In the genomic region with DNA sequence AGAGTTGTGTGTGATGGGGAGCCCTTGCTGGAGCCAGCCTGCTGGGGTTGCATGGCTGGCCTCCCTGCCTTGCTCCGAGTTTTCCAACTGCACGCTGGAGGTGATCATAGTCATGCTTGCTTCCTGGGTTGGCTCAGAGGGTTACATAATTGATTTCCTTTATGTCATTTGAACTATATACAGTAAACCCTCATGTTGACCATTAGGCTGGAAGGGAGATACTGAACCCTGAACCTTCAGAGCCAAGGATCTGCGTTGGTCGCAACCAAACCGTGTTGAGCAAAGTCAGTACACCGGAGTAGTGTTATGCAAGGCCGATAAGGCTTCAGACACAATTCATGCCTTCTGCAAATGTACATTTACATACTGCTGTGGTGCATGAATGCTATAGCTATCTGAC, we compare ENCODE assay signal across 10 mouse cellular contexts. TPM values are rescaled to one million over a fixed set of nuclear protein-coding genes. Genes with fewer than 3 reads are reported as not detected.
DNase-seq lines count a peak whose midpoint lies in the region; ATAC-seq and TF ChIP-seq lines count a peak whose summit lies in the region.
"Had no signal": no experiment of that assay in that cellular context is flagged by ENCODE, and none has a peak within 500 bp of the region (broad histone marks: within the 10 kb centered on the region; RNA-seq: fewer than 3 reads in every experiment).

No protein-coding gene starts in this region.

- peak overlapping the region; percentile 65 for H3K4me3 ChIP-seq in erythroblast, embryonic 14.5 days (replicated peaks)
- H3K4me3 ChIP-seq in lung, adult 2 months (replicated peaks; ENCODE audit: extremely low read depth, low read depth, low read length) = peak overlapping the region; percentile 43
- peak overlapping the region; percentile 55 for H3K4me3 ChIP-seq in kidney, embryonic 15.5 days (replicated peaks)
- H3K4me3 ChIP-seq in macrophage (ENCODE audit: inconsistent target) = peak overlapping the region; percentile 52

- no peak for TF ChIP-seq POLR2A in lung, adult 2 months (IDR thresholded peaks at IDR 0.05; ENCODE audit: borderline replicate concordance, extremely low read depth, low read depth, low read length)

- no peaks in the 10 kb centered on the region for H3K9me3 ChIP-seq in erythroblast, embryonic 14.5 days (ENCODE audit: control insufficient read depth, low read length)
- H3K9me3 ChIP-seq in kidney, embryonic 15.5 days (replicated peaks) = no peaks in the 10 kb centered on the region

- no peaks in the 10 kb centered on the region; the same call in 1 of the 2 replicates for H3K36me3 ChIP-seq in erythroblast, embryonic 14.5 days (ENCODE audit: control insufficient read depth)
- no peaks in the 10 kb centered on the region for H3K36me3 ChIP-seq in kidney, embryonic 15.5 days
- no peaks in the 10 kb centered on the region for H3K36me3 ChIP-seq in macrophage (ENCODE audit: inconsistent target)

- peaks cover 3% of the 10 kb centered on the region; the same call in 1 of the 2 replicates for H3K27me3 ChIP-seq in erythroblast, embryonic 14.5 days (ENCODE audit: control insufficient read depth)
- no peaks in the 10 kb centered on the region for H3K27me3 ChIP-seq in kidney, embryonic 15.5 days
- H3K27me3 ChIP-seq: Patski had no signal

- no peak overlapping the region for H3K9ac ChIP-seq in kidney, embryonic 15.5 days

- H3K79me2 ChIP-seq in macrophage (ENCODE audit: inconsistent target) = no peaks in the 10 kb centered on the region

- peak overlapping the region; percentile 67 for H3K4me2 ChIP-seq in kidney, embryonic 15.5 days

- no peak for DNase-seq in lung, adult 2 months
- DNase-seq in lung, postnatal 14 days = no peak
- no peak for DNase-seq in testis, postnatal 10 days (ENCODE audit: low spot score)
- no peak for DNase-seq in urinary bladder, postnatal 10 days (ENCODE audit: low spot score)

- WGBS in lung, adult 2 months = 50% methylated on average over 7 of the region's 7 CpGs
- WGBS in kidney, embryonic 15.5 days = 79% methylated on average over 7 of the region's 7 CpGs
- WGBS in macrophage (ENCODE audit: missing documents) = 34% methylated on average over 7 of the region's 7 CpGs

- no peak overlapping the region for H3K27ac ChIP-seq in kidney, embryonic 15.5 days
- no peak overlapping the region for H3K27ac ChIP-seq in macrophage

- no peak for ATAC-seq in erythroblast, adult 5-6 weeks (replicated peaks; ENCODE audit: low FRiP score, poor library complexity, severe bottlenecking)
- ATAC-seq in kidney, embryonic 15.5 days (replicated peaks; ENCODE audit: low FRiP score) = no peak
- ATAC-seq: Patski had no signal

- no peak for TF ChIP-seq CTCF in lung, adult 2 months (IDR thresholded peaks at IDR 0.05; ENCODE audit: insufficient read depth, low read length)

- H3K4me1 ChIP-seq in erythroblast, embryonic 14.5 days (ENCODE audit: control insufficient read depth) = peaks cover 16% of the 10 kb centered on the region
- H3K4me1 ChIP-seq in lung, adult 2 months (ENCODE audit: control insufficient read depth, insufficient read depth, low read length) = no peaks in the 10 kb centered on the region
- H3K4me1 ChIP-seq in kidney, embryonic 15.5 days = peaks cover 6% of the 10 kb centered on the region

RNA-seq across cellular contexts. Expression of gene Fmo5, which starts 0.7 kb away (rescaled TPM):
- 0.03 TPM in 1 of 2 replicates, not detected in the other for polyA plus RNA-seq in erythroblast, embryonic 14.5 days (2012)
- 13.6 and 21.3 TPM in 2 replicates for total RNA-seq in erythroblast, adult 5-6 weeks (2015; ENCODE audit: low replicate concordance)
- 4.2 and 5.0 TPM in 2 replicates for total RNA-seq in erythroblast, adult 5-6 weeks (2017; ENCODE audit: low replicate concordance)
- polyA plus RNA-seq in lung, adult 2 months (2012; rRNA removed) = 8.0 and 15.1 TPM in 2 replicates
- 2.9 and 3.8 TPM in 2 replicates for polyA plus RNA-seq in kidney, embryonic 15.5 days (2015; fragmentation: Nextera tagmentation; extraction: Ambion mirVana)
- 10 to 100 TPM in 1 of 26 experiments, 1 to 10 TPM in 18, under 1 TPM in 7; 0.33 to 10.9 (median 3.0) TPM for total RNA-seq in macrophage (2018; cell fraction: chromatin; rRNA removed)
- total RNA-seq in macrophage (2018; cell fraction: cytosol; rRNA removed) = 10 to 100 TPM in 1 of 26 experiments, 1 to 10 TPM in 25; 2.8 to 11.7 (median 5.2) TPM
- total RNA-seq in macrophage (2018; cell fraction: nucleus; rRNA removed) = 10 to 100 TPM in 1 of 26 experiments, 1 to 10 TPM in 23, under 1 TPM in 2; 0.65 to 11.0 (median 3.1) TPM
- polyA plus RNA-seq in macrophage (2018) = 3.4 to 9.3 TPM (median 7.6 TPM) in 3 replicates

RNA-seq across cellular contexts. Expression of gene Chd1l, which starts 17.9 kb away (rescaled TPM):
- polyA plus RNA-seq in erythroblast, embryonic 14.5 days (2012) = 0.50 and 0.57 TPM in 2 replicates
- 5.8 and 8.2 TPM in 2 replicates for total RNA-seq in erythroblast, adult 5-6 weeks (2015; ENCODE audit: low replicate concordance)
- 9.7 and 16.7 TPM in 2 replicates for total RNA-seq in erythroblast, adult 5-6 weeks (2017; ENCODE audit: low replicate concordance)
- 3.8 and 5.2 TPM in 2 replicates for polyA plus RNA-seq in lung, adult 2 months (2012; rRNA removed)
- polyA plus RNA-seq in kidney, embryonic 15.5 days (2015; fragmentation: Nextera tagmentation; extraction: Ambion mirVana) = 18.3 and 18.5 TPM in 2 replicates
- total RNA-seq in macrophage (2018; cell fraction: chromatin; rRNA removed) = 10 to 100 TPM in 17 of 26 experiments, 1 to 10 TPM in 9; 2.8 to 29.5 (median 17.9) TPM
- 1 to 10 TPM; 5.3 to 8.4 (median 6.8) TPM for total RNA-seq in macrophage (2018; cell fraction: cytosol; rRNA removed)
- total RNA-seq in macrophage (2018; cell fraction: nucleus; rRNA removed) = 10 to 100 TPM in 11 of 26 experiments, 1 to 10 TPM in 15; 2.4 to 17.4 (median 9.0) TPM
- 6.1 to 8.4 TPM (median 7.8 TPM) in 3 replicates for polyA plus RNA-seq in macrophage (2018)

RNA-seq across cellular contexts. Expression of gene Prkab2, which starts 30.1 kb away (rescaled TPM):
- polyA plus RNA-seq in erythroblast, embryonic 14.5 days (2012) = 0.01 TPM in 1 of 2 replicates, not detected in the other
- 1.0 and 5.8 TPM in 2 replicates for total RNA-seq in erythroblast, adult 5-6 weeks (2015; ENCODE audit: low replicate concordance)
- 0.17 and 0.98 TPM in 2 replicates for total RNA-seq in erythroblast, adult 5-6 weeks (2017; ENCODE audit: low replicate concordance)
- 5.4 and 8.3 TPM in 2 replicates for polyA plus RNA-seq in lung, adult 2 months (2012; rRNA removed)
- 6.1 and 6.5 TPM in 2 replicates for polyA plus RNA-seq in kidney, embryonic 15.5 days (2015; fragmentation: Nextera tagmentation; extraction: Ambion mirVana)
- 10 to 100 TPM; 10.3 to 39.2 (median 17.2) TPM for total RNA-seq in macrophage (2018; cell fraction: chromatin; rRNA removed)
- total RNA-seq in macrophage (2018; cell fraction: cytosol; rRNA removed) = 1 to 10 TPM; 1.5 to 8.6 (median 4.3) TPM
- total RNA-seq in macrophage (2018; cell fraction: nucleus; rRNA removed) = 10 to 100 TPM in 25 of 26 experiments, 1 to 10 TPM in 1; 9.9 to 44.2 (median 24.6) TPM
- polyA plus RNA-seq in macrophage (2018) = 4.9 to 7.3 TPM (median 6.5 TPM) in 3 replicates

RNA-seq across cellular contexts. Expression of gene Gm17651, which starts 46.6 kb away (rescaled TPM):
- not detected in 2 replicates for polyA plus RNA-seq in erythroblast, embryonic 14.5 days (2012)
- total RNA-seq in erythroblast, adult 5-6 weeks (2015; ENCODE audit: low replicate concordance) = not detected in 2 replicates
- not detected in 2 replicates for total RNA-seq in erythroblast, adult 5-6 weeks (2017; ENCODE audit: low replicate concordance)
- polyA plus RNA-seq in lung, adult 2 months (2012; rRNA removed) = not detected in 2 replicates
- polyA plus RNA-seq in kidney, embryonic 15.5 days (2015; fragmentation: Nextera tagmentation; extraction: Ambion mirVana) = not detected in 2 replicates
- total RNA-seq in macrophage (2018; cell fraction: chromatin; rRNA removed) = not detected
- total RNA-seq in macrophage (2018; cell fraction: cytosol; rRNA removed) = not detected
- not detected for total RNA-seq in macrophage (2018; cell fraction: nucleus; rRNA removed)
- not detected in 3 replicates for polyA plus RNA-seq in macrophage (2018)
- total RNA-seq: layer of hippocampus, postnatal 25 days had no signal
- polyA plus RNA-seq: Patski had no signal
